Mouse (Mus musculus): ENCODE results near the gene Il17ra. TPM values are rescaled to one million over a fixed set of nuclear protein-coding genes. Genes with fewer than 3 reads are reported as not detected.
A peak's percentile ranks its signal among the peaks of the same experiment; 100 is the strongest.

Gene Il17ra
- total RNA-seq, 1 experiment from 2014 or later, result 9.1 TPM

- DNase-seq, result no peak
Measured at GRCm38 (mm10) chr6:120509975-120510374, 46.9 kb downstream of the Il17ra start.

GRCm38 (mm10) chr6:120510425-120510824 lies 47.4 kb downstream of the Il17ra start:
- no peak for DNase-seq

- no peak for DNase-seq
Measured at GRCm38 (mm10) chr6:120511212-120511611, 48.2 kb downstream of the Il17ra start.

GRCm38 (mm10) chr6:120516422-120516821 lies 53.4 kb downstream of the Il17ra start:
- DNase-seq, result no peak

DNA sequence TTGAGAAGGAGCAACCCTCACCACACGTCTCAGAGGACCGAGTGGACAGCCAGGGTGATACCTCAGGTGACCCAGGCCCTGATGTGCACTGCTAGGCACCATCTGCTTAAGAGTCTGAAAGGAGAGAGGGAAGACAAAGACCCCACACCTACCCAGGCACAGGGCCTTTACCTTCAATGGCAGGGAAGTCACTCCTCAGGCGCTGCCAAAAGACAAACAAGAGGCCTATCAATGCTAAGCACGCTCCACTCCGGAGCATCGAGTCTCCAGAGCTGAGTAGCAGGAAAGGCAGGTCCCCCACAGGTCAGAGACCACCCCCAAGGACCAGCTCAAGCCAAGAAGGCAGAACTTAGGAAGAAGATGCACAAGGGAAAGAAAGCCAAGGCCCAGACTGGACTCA lies 53.8 kb downstream of the Il17ra start:
- no peak for DNase-seq

GRCm38 (mm10) chr6:120517311-120517710 lies 54.3 kb downstream of the Il17ra start:
- peak; percentile 65 for DNase-seq

DNA sequence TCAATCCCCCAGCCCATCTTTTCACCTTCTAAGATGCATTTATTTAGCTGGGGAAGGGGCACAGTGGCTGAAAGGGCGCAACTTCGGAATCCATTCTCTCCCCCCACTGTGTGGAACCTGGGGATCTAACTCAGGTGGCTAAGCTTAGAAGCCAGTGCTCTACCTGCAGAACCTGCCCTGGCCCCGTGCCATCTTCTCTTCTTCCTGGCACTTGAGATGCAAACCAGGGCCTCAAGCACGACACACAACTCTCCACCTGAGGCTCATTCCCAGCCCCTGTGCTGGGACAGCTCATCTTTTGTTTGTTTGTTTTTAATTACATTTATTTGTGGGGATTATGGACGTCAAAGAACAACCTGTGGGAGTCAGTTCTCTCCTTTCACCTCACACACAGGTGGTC lies 56.6 kb downstream of the Il17ra start:
- DNase-seq, result no peak

- DNase-seq, result no peak
Measured at GRCm38 (mm10) chr6:120524796-120525195, 61.7 kb downstream of the Il17ra start.

- no peak for DNase-seq
Measured at GRCm38 (mm10) chr6:120529123-120529522, 66.1 kb downstream of the Il17ra start.

GRCm38 (mm10) chr6:120531020-120531965 lies 68.2 kb downstream of the Il17ra start, which contains the start of gene Hdhd5:
Gene Hdhd5, minus strand, starts transcription at chr6:120531319.
- peak; percentile 98 for DNase-seq

- no peak for DNase-seq
Measured at GRCm38 (mm10) chr6:120532594-120532993, 69.5 kb downstream of the Il17ra start.

DNA sequence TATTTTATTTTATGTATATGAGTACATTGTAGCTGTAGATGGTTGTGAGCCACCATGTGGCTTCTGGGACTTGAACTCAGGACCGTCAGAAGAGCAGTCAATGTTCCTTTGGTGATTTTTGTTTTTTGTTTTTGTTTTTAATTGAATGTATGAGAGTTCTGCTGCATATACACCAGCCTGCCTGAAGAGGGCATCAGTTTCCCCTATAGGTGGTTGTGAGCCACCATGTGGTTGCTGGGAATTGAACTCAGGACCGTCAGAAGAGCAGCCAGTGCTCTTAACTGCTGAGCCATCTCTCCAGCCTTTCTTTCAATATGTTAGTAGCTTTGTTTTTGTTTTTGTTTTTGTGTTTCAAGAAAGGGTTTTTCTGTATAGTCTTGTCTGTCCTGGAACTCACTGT lies 73.3 kb downstream of the Il17ra start:
- no peak for DNase-seq

Other genes with a start within 250 kb of the Il17ra start
- not detected in 2 replicates for gene D330020A13Rik, start 168.9 kb upstream of the Il17ra start, total RNA-seq (2021)
- gene B4galnt3, start 168.7 kb upstream of the Il17ra start, total RNA-seq (2021), result 5.4 and 5.6 TPM in 2 replicates
- gene Kdm5a, start 99.1 kb upstream of the Il17ra start, total RNA-seq (2021), result 54.8 and 58.4 TPM in 2 replicates
- gene Ccdc77, start 98.9 kb upstream of the Il17ra start, total RNA-seq (2021), result 10.5 and 10.7 TPM in 2 replicates
- gene Tmem121b, start 30.6 kb downstream of the Il17ra start, total RNA-seq (2021), result 0.15 and 0.23 TPM in 2 replicates
- 25.6 and 29.9 TPM in 2 replicates for gene Hdhd5, start 68.1 kb downstream of the Il17ra start, total RNA-seq (2021)
- 16.3 and 20.4 TPM in 2 replicates for gene Cecr2, start 203.1 kb downstream of the Il17ra start, total RNA-seq (2021)